Mouse (Mus musculus): ENCODE measurements around the gene Vgll2. TPM values are rescaled to one million over a fixed set of nuclear protein-coding genes. Genes with fewer than 3 reads are reported as not detected.
A peak's percentile ranks its signal among the peaks of the same experiment; 100 is the strongest.

Gene Vgll2
- total RNA-seq, 1 experiment, result not detected

GRCm38 (mm10) chr10:51982395-51982794 lies 39.9 kb upstream of the Vgll2 start:
- H3K4me1 ChIP-seq (ENCODE audit: control insufficient read depth in 2 of 2, insufficient read depth in 2 of 2, low read length in 2 of 2, poor library complexity in 1 of 2), result no peaks in the 10 kb centered on the region
- H3K9me3 ChIP-seq (ENCODE audit: control insufficient read depth, insufficient read depth, low read depth, low read length), result no peaks in the 10 kb centered on the region
- H3K4me3 ChIP-seq (ENCODE audit: insufficient read depth in 1 of 2, low read depth in 1 of 2, low read length in 2 of 2, poor library complexity in 1 of 2, severe bottlenecking in 1 of 2), result no peak overlapping the region
- no peak overlapping the region for H3K9ac ChIP-seq (ENCODE audit: insufficient read depth, low read depth, low read length, poor library complexity, severe bottlenecking)
- no peak overlapping the region for H3K27ac ChIP-seq (ENCODE audit: insufficient read depth, low read depth, low read length, poor library complexity, severe bottlenecking)
- in situ Hi-C loops (cut with MboI; ENCODE audit: low sequenced_read_pairs in 2 of 2, unreplicated experiment in 2 of 2), result no loop called here
- no peak for DNase-seq (ENCODE audit: low read depth, low spot score)
- no peaks in the 10 kb centered on the region for H3K36me3 ChIP-seq (ENCODE audit: control insufficient read depth, insufficient read depth, low read length, poor library complexity, severe bottlenecking)
- TF ChIP-seq MAFK (IDR thresholded peaks at IDR 0.05; ENCODE audit: insufficient read depth, low read depth, low read length), result no peak
- no peak for TF ChIP-seq HCFC1 (IDR thresholded peaks at IDR 0.05; ENCODE audit: borderline replicate concordance, insufficient read depth, low read length)
- TF ChIP-seq ZNF384 (IDR thresholded peaks at IDR 0.05; ENCODE audit: low read depth, low read length), result no peak
- TF ChIP-seq CHD2 (IDR thresholded peaks at IDR 0.05; ENCODE audit: low read depth, low read length), result no peak
- no peak for TF ChIP-seq ZC3H11A (IDR thresholded peaks at IDR 0.05; ENCODE audit: borderline replicate concordance, low read depth, low read length)

DNA sequence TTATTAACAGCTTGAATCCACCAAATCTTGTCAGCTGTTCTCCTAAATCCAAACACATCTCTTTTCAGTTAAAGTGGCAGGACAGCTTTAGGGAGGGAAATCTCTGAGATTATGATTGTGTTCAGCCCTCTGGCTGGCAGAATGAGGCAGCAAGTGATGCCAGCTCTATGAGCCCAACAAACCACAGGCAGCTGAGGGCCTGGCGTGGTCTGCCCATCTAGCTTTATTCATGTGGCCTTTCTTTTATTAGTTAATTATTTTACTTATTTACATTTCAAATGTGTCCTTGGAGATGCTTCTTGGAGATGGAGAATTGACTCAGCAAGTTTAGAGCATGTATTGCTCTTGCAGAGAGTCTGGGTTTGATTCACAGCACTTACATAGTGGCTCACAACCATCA lies 3.8 kb upstream of the Vgll2 start:
- Histone ChIP-seq H3K36me3 (ENCODE audit: control insufficient read depth, insufficient read depth, low read length, poor library complexity, severe bottlenecking) (no peaks in the 10 kb centered on the region), H3K9ac (ENCODE audit: insufficient read depth, low read depth, low read length, poor library complexity, severe bottlenecking) (no peak overlapping the region), H3K27ac (ENCODE audit: insufficient read depth, low read depth, low read length, poor library complexity, severe bottlenecking) (no peak overlapping the region), H3K4me3 (ENCODE audit: insufficient read depth in 1 of 2, low read depth in 1 of 2, low read length in 2 of 2, poor library complexity in 1 of 2, severe bottlenecking in 1 of 2) (no peak overlapping the region), H3K9me3 (ENCODE audit: control insufficient read depth, insufficient read depth, low read depth, low read length) (no peaks in the 10 kb centered on the region), H3K4me1 (ENCODE audit: control insufficient read depth in 2 of 2, insufficient read depth in 2 of 2, low read length in 2 of 2, poor library complexity in 1 of 2) (no peaks in the 10 kb centered on the region)
- no peak for DNase-seq (ENCODE audit: low read depth, low spot score)
- TF ChIP-seq ZNF384 (IDR thresholded peaks at IDR 0.05; ENCODE audit: low read depth, low read length), result no peak
- TF ChIP-seq MAFK (IDR thresholded peaks at IDR 0.05; ENCODE audit: insufficient read depth, low read depth, low read length), result no peak
- no peak for TF ChIP-seq ZC3H11A (IDR thresholded peaks at IDR 0.05; ENCODE audit: borderline replicate concordance, low read depth, low read length)
- no peak for TF ChIP-seq HCFC1 (IDR thresholded peaks at IDR 0.05; ENCODE audit: borderline replicate concordance, insufficient read depth, low read length)
- in situ Hi-C loops (cut with MboI; ENCODE audit: low sequenced_read_pairs in 2 of 2, unreplicated experiment in 2 of 2), result no loop called here

DNA sequence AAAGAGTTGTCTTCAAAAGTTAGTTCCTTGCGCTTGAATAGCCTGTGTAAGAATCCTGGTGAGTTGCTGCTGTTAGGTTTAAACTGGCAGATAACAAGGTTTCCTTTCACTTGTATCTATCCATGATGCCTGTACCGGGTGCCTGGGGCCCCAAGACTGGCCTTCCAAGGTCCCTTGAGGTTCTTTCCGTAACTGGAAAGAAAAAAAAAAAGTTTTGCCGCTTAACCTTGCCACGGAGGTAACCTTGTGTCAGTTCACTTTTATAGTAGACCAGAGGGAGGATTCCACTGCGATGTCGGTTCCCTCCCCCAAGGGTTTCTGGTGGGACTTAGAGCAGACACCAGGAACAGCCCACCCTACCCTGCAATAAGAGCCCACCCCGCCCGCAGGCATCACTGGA lies 1.1 kb upstream of the Vgll2 start:
- no peaks in the 10 kb centered on the region for H3K4me1 ChIP-seq (ENCODE audit: control insufficient read depth in 2 of 2, insufficient read depth in 2 of 2, low read length in 2 of 2, poor library complexity in 1 of 2)
- no peaks in the 10 kb centered on the region for H3K9me3 ChIP-seq (ENCODE audit: control insufficient read depth, insufficient read depth, low read depth, low read length)
- no peak for DNase-seq (ENCODE audit: low read depth, low spot score)
- no peak overlapping the region for H3K9ac ChIP-seq (ENCODE audit: insufficient read depth, low read depth, low read length, poor library complexity, severe bottlenecking)
- in situ Hi-C loops (cut with MboI; ENCODE audit: low sequenced_read_pairs in 2 of 2, unreplicated experiment in 2 of 2), result no loop called here
- no peaks in the 10 kb centered on the region for H3K36me3 ChIP-seq (ENCODE audit: control insufficient read depth, insufficient read depth, low read length, poor library complexity, severe bottlenecking)
- no peak overlapping the region for H3K27ac ChIP-seq (ENCODE audit: insufficient read depth, low read depth, low read length, poor library complexity, severe bottlenecking)
- H3K4me3 ChIP-seq (ENCODE audit: insufficient read depth in 1 of 2, low read depth in 1 of 2, low read length in 2 of 2, poor library complexity in 1 of 2, severe bottlenecking in 1 of 2), result no peak overlapping the region
- no peak for TF ChIP-seq ZNF384 (IDR thresholded peaks at IDR 0.05; ENCODE audit: low read depth, low read length)
- TF ChIP-seq CHD2 (IDR thresholded peaks at IDR 0.05; ENCODE audit: low read depth, low read length), result no peak
- no peak for TF ChIP-seq ZC3H11A (IDR thresholded peaks at IDR 0.05; ENCODE audit: borderline replicate concordance, low read depth, low read length)
- TF ChIP-seq HCFC1 (IDR thresholded peaks at IDR 0.05; ENCODE audit: borderline replicate concordance, insufficient read depth, low read length), result no peak
- no peak for TF ChIP-seq MAFK (IDR thresholded peaks at IDR 0.05; ENCODE audit: insufficient read depth, low read depth, low read length)

GRCm38 (mm10) chr10:52021736-52022394 lies 437 bp upstream of the Vgll2 start:
- TF ChIP-seq CHD2 (IDR thresholded peaks at IDR 0.05; ENCODE audit: low read depth, low read length), result no peak
- TF ChIP-seq ZC3H11A (IDR thresholded peaks at IDR 0.05; ENCODE audit: borderline replicate concordance, low read depth, low read length), result no peak
- no peak for TF ChIP-seq HCFC1 (IDR thresholded peaks at IDR 0.05; ENCODE audit: borderline replicate concordance, insufficient read depth, low read length)
- no peak for TF ChIP-seq MAFK (IDR thresholded peaks at IDR 0.05; ENCODE audit: insufficient read depth, low read depth, low read length)
- no peak overlapping the region for H3K27ac ChIP-seq (ENCODE audit: insufficient read depth, low read depth, low read length, poor library complexity, severe bottlenecking)
- H3K9ac ChIP-seq (ENCODE audit: insufficient read depth, low read depth, low read length, poor library complexity, severe bottlenecking), result no peak overlapping the region
- H3K4me3 ChIP-seq (ENCODE audit: insufficient read depth in 1 of 2, low read depth in 1 of 2, low read length in 2 of 2, poor library complexity in 1 of 2, severe bottlenecking in 1 of 2), result peak overlapping the region; percentile 47 to 67; a peak in 3 of 4 replicates
- no peaks in the 10 kb centered on the region for H3K9me3 ChIP-seq (ENCODE audit: control insufficient read depth, insufficient read depth, low read depth, low read length)
- in situ Hi-C loops (cut with MboI; ENCODE audit: low sequenced_read_pairs in 2 of 2, unreplicated experiment in 2 of 2), result no loop called here
- no peaks in the 10 kb centered on the region for H3K4me1 ChIP-seq (ENCODE audit: control insufficient read depth in 2 of 2, insufficient read depth in 2 of 2, low read length in 2 of 2, poor library complexity in 1 of 2)
- no peaks in the 10 kb centered on the region for H3K36me3 ChIP-seq (ENCODE audit: control insufficient read depth, insufficient read depth, low read length, poor library complexity, severe bottlenecking)
- no peak for DNase-seq (ENCODE audit: low read depth, low spot score)

Measured in ES-E14 (cell line).